Mouse (Mus musculus) lung, embryonic 14.5 days (tissue): Measurements from ENCODE around the gene Atp6v1d. TPM values are rescaled to one million over a fixed set of nuclear protein-coding genes. Genes with fewer than 3 reads are reported as not detected.
A peak's percentile ranks its signal among the peaks of the same experiment; 100 is the strongest.

Experiments
- ATAC-seq: fragments of 200-750 bp; cut with Nextera tagmentation; 2 replicates; pipeline ENCODE4 v1.8.0; 2017; ENCODE audit warnings: mild to moderate bottlenecking, moderate TSS enrichment, moderate library complexity; ENCODE audit not compliant: insufficient read depth
- DNase-seq: peaks from one replicate; pipeline ENCODE4 v3.0.0-alpha.2; 2015
- H3K27ac ChIP-seq: fragments of 300-500 bp; sonication (generic); 2 replicates; pipeline ENCODE4 v1.5.1; 2014; ENCODE audit warnings: low read depth, mild to moderate bottlenecking, moderate library complexity
- H3K27me3 ChIP-seq: fragments of 300-500 bp; sonication (generic); 2 replicates; pipeline ENCODE4 v1.6.1; 2014; ENCODE audit warnings: low read length, control low read depth; ENCODE audit not compliant: insufficient read depth
- H3K36me3 ChIP-seq: fragments of 300-500 bp; sonication (generic); 2 replicates; pipeline ENCODE4 v1.6.1; 2014; ENCODE audit warnings: control low read depth; ENCODE audit not compliant: insufficient read depth
- H3K4me1 ChIP-seq: fragments of 300-500 bp; sonication (generic); 2 replicates; pipeline ENCODE4 v1.6.1; 2014; ENCODE audit warnings: antibody characterized with exemption, control low read depth; ENCODE audit not compliant: insufficient read depth
- H3K4me2 ChIP-seq: fragments of 300-500 bp; sonication (generic); 2 replicates; pipeline ENCODE4 v1.6.1; 2014; ENCODE audit warnings: mild to moderate bottlenecking
- H3K4me3 ChIP-seq: fragments of 300-500 bp; sonication (generic); 2 replicates; pipeline ENCODE4 v1.5.1; 2014; ENCODE audit warnings: low read depth, low read length
- H3K9ac ChIP-seq: fragments of 300-500 bp; sonication (generic); 2 replicates; pipeline ENCODE4 v1.6.1; 2014
- H3K9me3 ChIP-seq: fragments of 300-500 bp; sonication (generic); 2 replicates; pipeline ENCODE4 v1.6.1; 2016; ENCODE audit warnings: low read depth, low read length, control low read depth
- CTCF ChIP-seq: IDR thresholded peaks from 2 replicates; pipeline ENCODE4 v1.5.1; 2016; ENCODE audit warnings: antibody characterized with exemption, low read depth
- WGBS: fragments of 180-500 bp; shearing (Covaris S2); extraction: QIAGEN DNeasy Blood & Tissue Kit; methylation state at CpG from one replicate; pipeline ENCODE4 v1.1.7; 2014; 5-methylcytosine and 5-hydroxymethylcytosine counted together
- polyA plus RNA-seq: library from polyadenylated mRNA; unstranded; fragments of >200 nt; fragmentation: Nextera tagmentation; extraction: Ambion mirVana; gene quantifications from 2 replicates; pipeline ENCODE4 v1.2.1, GENCODE M21; 2014

The Atp6v1d gene
- polyA plus RNA-seq, 1 experiment from 2014 or later: 55.6 TPM

DNA sequence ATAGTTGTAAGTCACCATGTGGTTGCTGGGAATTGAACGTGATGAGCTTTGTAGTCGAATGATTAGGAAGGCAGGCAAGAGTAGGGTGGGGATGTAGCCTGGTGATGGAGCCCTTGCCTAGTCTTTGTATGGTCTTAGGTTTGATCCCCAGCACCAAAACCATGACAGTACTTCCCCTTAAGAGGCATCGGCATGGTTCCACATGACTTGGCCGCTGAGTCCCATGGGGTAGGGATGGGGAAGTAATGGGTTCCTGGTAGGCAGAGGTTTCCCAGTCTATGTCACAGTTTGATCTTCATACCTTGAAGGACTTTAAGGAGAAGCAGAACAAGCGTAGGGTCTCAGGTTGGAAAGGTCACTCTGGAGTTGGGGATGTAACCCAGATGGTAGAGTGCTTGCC, 40.0 kb upstream of the Atp6v1d start:
- no peak for TF ChIP-seq CTCF
- H3K27ac ChIP-seq: no peak overlapping the region
- H3K4me1 ChIP-seq: no peaks in the 10 kb centered on the region
- H3K9me3 ChIP-seq: no peaks in the 10 kb centered on the region
- H3K4me3 ChIP-seq: no peak overlapping the region
- DNase-seq (no peak), ATAC-seq (no peak)
- WGBS: 80% methylated on average over 5 of the region's 5 CpGs
- no peak overlapping the region for H3K9ac ChIP-seq
- no peak overlapping the region for H3K4me2 ChIP-seq
- no peaks in the 10 kb centered on the region for H3K27me3 ChIP-seq
- no peaks in the 10 kb centered on the region for H3K36me3 ChIP-seq

DNA sequence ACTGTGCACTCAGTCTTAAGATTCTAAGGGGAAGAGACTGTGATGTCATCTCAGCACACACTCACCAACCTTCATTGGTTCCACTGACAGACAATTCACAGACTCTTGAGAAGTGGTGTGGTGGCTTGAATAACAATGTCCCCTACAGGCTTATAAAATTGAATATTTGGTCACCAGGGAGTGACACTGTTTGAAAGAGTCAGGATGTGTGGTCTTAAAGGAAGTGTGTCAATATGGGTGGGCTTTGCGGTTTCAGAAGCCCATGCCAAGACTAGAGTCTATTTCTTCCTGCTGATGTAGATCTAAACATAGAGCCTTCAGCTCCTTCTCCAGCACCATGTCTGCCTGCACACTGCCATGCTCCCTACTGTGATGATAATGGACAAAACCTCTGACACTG, 36.4 kb upstream of the Atp6v1d start:
- no peak overlapping the region for H3K27ac ChIP-seq
- no peaks in the 10 kb centered on the region for H3K36me3 ChIP-seq
- ATAC-seq (no peak), DNase-seq (no peak)
- H3K27me3 ChIP-seq: no peaks in the 10 kb centered on the region
- no peak overlapping the region for H3K4me2 ChIP-seq
- H3K4me1 ChIP-seq: no peaks in the 10 kb centered on the region
- H3K9me3 ChIP-seq: no peaks in the 10 kb centered on the region
- WGBS: 76% methylated on average over 1 of the region's 1 CpGs
- H3K9ac ChIP-seq: no peak overlapping the region
- no peak overlapping the region for H3K4me3 ChIP-seq
- TF ChIP-seq CTCF: no peak

GRCm38 (mm10) chr12:78891149-78891548, 29.7 kb upstream of the Atp6v1d start:
- H3K4me1 ChIP-seq: 0 out of 2 replicates have a peak, but pooled peaks cover 3% of the 10 kb centered on the region
- H3K36me3 ChIP-seq: peaks cover 15% of the 10 kb centered on the region
- no peaks in the 10 kb centered on the region for H3K27me3 ChIP-seq
- H3K9ac ChIP-seq: no peak overlapping the region
- no peak for TF ChIP-seq CTCF
- no peaks in the 10 kb centered on the region for H3K9me3 ChIP-seq
- H3K4me3 ChIP-seq: no peak overlapping the region
- WGBS: 87% methylated on average over 2 of the region's 2 CpGs
- H3K4me2 ChIP-seq: no peak overlapping the region
- no peak overlapping the region for H3K27ac ChIP-seq
- peak; percentile 35; the same call in 1 of the 2 replicates for ATAC-seq
- DNase-seq: no peak

DNA sequence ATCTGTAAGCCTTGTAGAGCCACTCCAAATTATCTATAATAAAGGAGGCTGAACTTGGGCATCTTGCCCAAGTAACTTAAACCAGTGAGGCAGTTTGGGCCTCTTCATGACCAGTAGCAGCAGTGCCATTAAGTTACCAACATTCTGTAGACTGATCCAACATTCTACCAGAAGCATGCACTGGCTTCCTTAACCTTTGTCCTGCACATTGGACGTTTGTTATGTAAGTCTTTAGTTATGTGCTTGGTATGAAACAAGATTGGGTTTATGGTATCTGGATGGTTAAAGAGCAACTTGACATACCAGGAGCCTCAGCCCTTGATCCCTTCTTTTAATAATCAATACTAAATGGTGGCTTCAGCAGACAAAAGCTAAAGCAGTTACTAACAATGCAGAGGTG, 28.6 kb upstream of the Atp6v1d start:
- DNase-seq (no peak), ATAC-seq (no peak)
- Histone ChIP-seq H3K9ac (no peak overlapping the region), H3K4me1 (0 out of 2 replicates have a peak, but pooled peaks cover 3% of the 10 kb centered on the region), H3K9me3 (no peaks in the 10 kb centered on the region), H3K4me3 (no peak overlapping the region), H3K36me3 (peaks cover 25% of the 10 kb centered on the region), H3K4me2 (no peak overlapping the region), H3K27ac (no peak overlapping the region), H3K27me3 (no peaks in the 10 kb centered on the region)
- TF ChIP-seq CTCF: no peak
- WGBS: 53% methylated on average over 1 of the region's 1 CpGs

- H3K27ac ChIP-seq: no peak overlapping the region
- DNase-seq (no peak), ATAC-seq (no peak)
- H3K4me2 ChIP-seq: no peak overlapping the region
- no peaks in the 10 kb centered on the region for H3K27me3 ChIP-seq
- no peaks in the 10 kb centered on the region for H3K9me3 ChIP-seq
- WGBS: 93% methylated on average over 3 of the region's 3 CpGs
- no peaks in the 10 kb centered on the region for H3K4me1 ChIP-seq
- no peak overlapping the region for H3K4me3 ChIP-seq
- no peak overlapping the region for H3K9ac ChIP-seq
- TF ChIP-seq CTCF: no peak
- peaks cover 71% of the 10 kb centered on the region for H3K36me3 ChIP-seq
Observed at GRCm38 (mm10) chr12:78874581-78874980, 13.1 kb upstream of the Atp6v1d start.

- Histone ChIP-seq H3K9ac (no peak overlapping the region), H3K4me1 (no peaks in the 10 kb centered on the region), H3K36me3 (peaks cover 55% of the 10 kb centered on the region), H3K27ac (no peak overlapping the region), H3K9me3 (no peaks in the 10 kb centered on the region), H3K4me3 (no peak overlapping the region), H3K27me3 (no peaks in the 10 kb centered on the region), H3K4me2 (no peak overlapping the region)
- ATAC-seq: no peak
- no peak for DNase-seq
- 87% methylated on average over 1 of the region's 1 CpGs for WGBS
- no peak for TF ChIP-seq CTCF
Observed at GRCm38 (mm10) chr12:78868115-78868514, 6.7 kb upstream of the Atp6v1d start.

- peaks cover 44% of the 10 kb centered on the region for H3K36me3 ChIP-seq
- no peak overlapping the region; the same call in 1 of the 2 replicates for H3K9ac ChIP-seq
- peak; percentile 21 for DNase-seq
- H3K27ac ChIP-seq: no peak overlapping the region
- no peak for ATAC-seq
- no peak overlapping the region for H3K4me3 ChIP-seq
- 98% methylated on average over 1 of the region's 1 CpGs for WGBS
- H3K4me1 ChIP-seq: no peaks in the 10 kb centered on the region
- peak; percentile 25; the same call in 1 of the 2 replicates for TF ChIP-seq CTCF
- H3K4me2 ChIP-seq: no peak overlapping the region
- H3K9me3 ChIP-seq: no peaks in the 10 kb centered on the region
- no peaks in the 10 kb centered on the region for H3K27me3 ChIP-seq
Observed at GRCm38 (mm10) chr12:78865434-78865833, 4.0 kb upstream of the Atp6v1d start.
